Comparison of ENCODE assay signal across 16 mouse cellular contexts in the genomic region with DNA sequence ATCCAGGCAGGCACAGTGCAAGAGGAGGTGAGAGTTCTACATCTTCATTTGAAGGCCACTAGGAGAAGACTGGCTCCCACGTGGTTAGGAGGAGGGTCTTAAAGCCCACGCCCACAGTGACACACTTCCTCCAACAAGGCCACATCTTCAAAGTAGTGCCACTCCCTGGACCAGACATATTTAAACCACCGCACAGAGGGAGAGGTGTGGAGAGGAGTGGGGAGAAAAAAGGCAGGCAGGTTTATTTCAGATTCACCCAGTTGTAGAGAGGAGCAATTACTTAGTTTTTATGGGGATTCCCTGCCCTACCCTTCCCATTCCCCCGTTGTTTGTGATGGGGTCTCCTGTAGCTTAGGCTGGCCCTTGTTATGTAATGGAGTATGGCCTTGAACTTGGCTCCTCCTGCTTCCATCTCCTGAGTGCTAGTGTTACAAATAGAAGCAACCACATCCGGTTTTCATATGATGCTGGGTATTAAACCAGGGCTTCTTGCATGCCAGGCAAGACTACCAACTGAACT. TPM values are rescaled to one million over a fixed set of nuclear protein-coding genes. Genes with fewer than 3 reads are reported as not detected.
A peak's percentile ranks its signal among the peaks of the same experiment; 100 is the strongest.
DNase-seq lines count a peak whose midpoint lies in the region; ATAC-seq and TF ChIP-seq lines count a peak whose summit lies in the region.
"Had no signal": no experiment of that assay in that cellular context is flagged by ENCODE, and none has a peak within 500 bp of the region (broad histone marks: within the 10 kb centered on the region; RNA-seq: fewer than 3 reads in every experiment).

No protein-coding gene starts in this region.

- no peak overlapping the region for H3K9ac ChIP-seq in heart, embryonic 14.5 days (ENCODE audit: low read length)
- no peak overlapping the region for H3K9ac ChIP-seq in midbrain, embryonic 14.5 days (replicated peaks; ENCODE audit: low read length)
- H3K9ac ChIP-seq: forebrain, embryonic 13.5 days; limb, embryonic 12.5 days; lung, embryonic 14.5 days had no signal

- no peak for TF ChIP-seq CTCF in G1E (IDR thresholded peaks at IDR 0.05; ENCODE audit: low read depth, low read length)
- no peak for TF ChIP-seq CTCF in layer of hippocampus, adult 2 months (conservative IDR thresholded peaks at IDR 0.05)

- H3K27me3 ChIP-seq in heart, embryonic 14.5 days (ENCODE audit: control insufficient read depth, insufficient read depth, low read length) = no peaks in the 10 kb centered on the region
- no peaks in the 10 kb centered on the region for H3K27me3 ChIP-seq in G1E (ENCODE audit: insufficient read depth, low read length)
- H3K27me3 ChIP-seq in midbrain, embryonic 14.5 days (ENCODE audit: control insufficient read depth, insufficient read depth, low read length) = no peaks in the 10 kb centered on the region
- H3K27me3 ChIP-seq: forebrain, embryonic 13.5 days; limb, embryonic 12.5 days had no signal

- H3K27ac ChIP-seq in heart, embryonic 14.5 days (replicated peaks in 1 of 2; ENCODE audit: control insufficient read depth in 1 of 2, insufficient read depth in 1 of 2, low read depth in 2 of 2, low read length in 2 of 2) = peak overlapping the region; percentile 66 to 95; a peak in 3 of 4 replicates
- H3K27ac ChIP-seq in layer of hippocampus, adult 2 months = no peak overlapping the region
- no peak overlapping the region for H3K27ac ChIP-seq in midbrain, embryonic 14.5 days (replicated peaks; ENCODE audit: low read depth, low read length)
- H3K27ac ChIP-seq: forebrain, embryonic 13.5 days; limb, embryonic 12.5 days had no signal

- no peak for ATAC-seq in heart, embryonic 14.5 days (ENCODE audit: insufficient number of reproducible peaks, insufficient read depth, low FRiP score, low read depth)
- ATAC-seq in G1E (ENCODE audit: extremely low read depth, insufficient number of reproducible peaks, low FRiP score, poor library complexity, severe bottlenecking) = no peak
- peak; percentile 11; the same call in 1 of the 2 replicates for ATAC-seq in megakaryocyte, adult 5-6 weeks (ENCODE audit: poor library complexity, severe bottlenecking)
- no peak for ATAC-seq in midbrain, embryonic 14.5 days (ENCODE audit: low FRiP score, low TSS enrichment)
- ATAC-seq: forebrain, embryonic 13.5 days; hindbrain, embryonic 16.5 days had no signal

- H3K4me1 ChIP-seq in heart, embryonic 14.5 days (ENCODE audit: control insufficient read depth in 2 of 2, insufficient read depth in 2 of 2, low read length in 2 of 2) = peaks cover 26 to 48% of the 10 kb centered on the region in 2 experiments
- H3K4me1 ChIP-seq in G1E (ENCODE audit: insufficient read depth, low read depth, low read length) = peaks cover 66% of the 10 kb centered on the region
- peaks cover 20% of the 10 kb centered on the region for H3K4me1 ChIP-seq in midbrain, embryonic 14.5 days (ENCODE audit: control insufficient read depth, insufficient read depth, low read length)

- H3K4me2 ChIP-seq in heart, embryonic 14.5 days (ENCODE audit: low read length) = no peak overlapping the region
- no peak overlapping the region for H3K4me2 ChIP-seq in midbrain, embryonic 14.5 days (ENCODE audit: low read length)
- H3K4me2 ChIP-seq: forebrain, embryonic 13.5 days; limb, embryonic 12.5 days; lung, embryonic 14.5 days had no signal

- H3K4me3 ChIP-seq in heart, embryonic 14.5 days (ENCODE audit: control insufficient read depth in 1 of 2, insufficient read depth in 1 of 2, low read depth in 1 of 2, low read length in 2 of 2) = no peak overlapping the region
- H3K4me3 ChIP-seq in G1E (ENCODE audit: low read depth, low read length) = peak overlapping the region; percentile 18; the same call in 1 of the 2 replicates
- no peak overlapping the region for H3K4me3 ChIP-seq in layer of hippocampus, adult 2 months
- H3K4me3 ChIP-seq in midbrain, embryonic 14.5 days (replicated peaks; ENCODE audit: low read depth, low read length) = no peak overlapping the region
- H3K4me3 ChIP-seq: forebrain, embryonic 13.5 days; limb, embryonic 12.5 days had no signal

- WGBS in heart, embryonic 14.5 days = 75% methylated on average over 5 of the region's 5 CpGs
- WGBS in midbrain, embryonic 14.5 days = 77% methylated on average over 5 of the region's 5 CpGs

- DNase-seq in heart, postnatal 14 days = no peak
- peak; percentile 27 for DNase-seq in A20 (ENCODE audit: low read depth, low spot score)
- no peak for DNase-seq in G1E (ENCODE audit: low spot score)
- DNase-seq in layer of hippocampus, adult 2 months (ENCODE audit: low spot score in 2 of 2) = no peak
- DNase-seq in left cerebral cortex, adult 11 months (ENCODE audit: low spot score) = no peak
- DNase-seq in midbrain, embryonic 14.5 days = no peak
- DNase-seq: cerebellum, postnatal 36 days; gastrocnemius, postnatal 25 days; right cerebral cortex, postnatal 25 days had no signal

- no peaks in the 10 kb centered on the region for H3K9me3 ChIP-seq in heart, embryonic 14.5 days (ENCODE audit: control insufficient read depth, low read length)
- H3K9me3 ChIP-seq in G1E (replicated peaks) = no peaks in the 10 kb centered on the region
- H3K9me3 ChIP-seq in midbrain, embryonic 14.5 days (ENCODE audit: control insufficient read depth, low read length) = no peaks in the 10 kb centered on the region
- H3K9me3 ChIP-seq: forebrain, embryonic 13.5 days; limb, embryonic 12.5 days had no signal

- intact Hi-C loops in heart, postnatal 14 days (cut with DNase I) = no loop called here

- peaks cover 3% of the 10 kb centered on the region; the same call in 1 of the 2 replicates for H3K36me3 ChIP-seq in heart, embryonic 14.5 days (ENCODE audit: control insufficient read depth, insufficient read depth, low read length)
- peaks cover 7% of the 10 kb centered on the region for H3K36me3 ChIP-seq in G1E (replicated peaks)
- 0 out of 2 replicates have a peak, but pooled peaks cover 4% of the 10 kb centered on the region for H3K36me3 ChIP-seq in midbrain, embryonic 14.5 days (ENCODE audit: control insufficient read depth, insufficient read depth, low read length)

RNA-seq across cellular contexts. Expression of a gene that starts 3.1 kb away (rescaled TPM):
- polyA plus RNA-seq in heart, embryonic 14.5 days (2014; fragmentation: Nextera tagmentation; extraction: Ambion mirVana) = 31.8 and 32.1 TPM in 2 replicates
- 10 to 100 TPM; 20.6 to 20.8 TPM for total RNA-seq in heart, postnatal 14 days (2021)
- total RNA-seq in G1E (2014; fragmentation: Nextera tagmentation) (29.6 and 34.6 TPM in 2 replicates), G1E (2017) (24.9 and 26.7 TPM in 2 replicates)
- polyA plus RNA-seq in G1E (2012) = 38.7 and 48.6 TPM in 2 replicates
- 48.0 and 57.5 TPM in 2 replicates for total RNA-seq in megakaryocyte, adult 5-6 weeks (2015)
- total RNA-seq in megakaryocyte, adult 5-6 weeks (2017) = 59.9 and 60.7 TPM in 2 replicates
- total RNA-seq in layer of hippocampus, adult 2 months (2021) = 10 to 100 TPM; 18.5 to 19.2 TPM
- 17.0 and 20.5 TPM in 2 replicates for polyA plus RNA-seq in midbrain, embryonic 14.5 days (2014; fragmentation: Nextera tagmentation; extraction: Ambion mirVana)

RNA-seq across cellular contexts. Expression of a gene that starts 17.1 kb away (rescaled TPM):
- 51.1 and 54.0 TPM in 2 replicates for polyA plus RNA-seq in heart, embryonic 14.5 days (2014; fragmentation: Nextera tagmentation; extraction: Ambion mirVana)
- 10 to 100 TPM; 42.8 to 45.3 TPM for total RNA-seq in heart, postnatal 14 days (2021)
- total RNA-seq in G1E (2014; fragmentation: Nextera tagmentation) (12.6 and 13.6 TPM in 2 replicates), G1E (2017) (6.6 and 9.1 TPM in 2 replicates)
- 12.2 and 12.9 TPM in 2 replicates for polyA plus RNA-seq in G1E (2012)
- 9.4 and 14.3 TPM in 2 replicates for total RNA-seq in megakaryocyte, adult 5-6 weeks (2015)
- total RNA-seq in megakaryocyte, adult 5-6 weeks (2017) = 10.9 and 11.3 TPM in 2 replicates
- 10 to 100 TPM; 17.8 to 23.7 TPM for total RNA-seq in layer of hippocampus, adult 2 months (2021)
- 35.5 and 36.1 TPM in 2 replicates for polyA plus RNA-seq in midbrain, embryonic 14.5 days (2014; fragmentation: Nextera tagmentation; extraction: Ambion mirVana)

RNA-seq across cellular contexts. Expression of a gene that starts 17.2 kb away (rescaled TPM):
- 1.8 and 2.3 TPM in 2 replicates for polyA plus RNA-seq in heart, embryonic 14.5 days (2014; fragmentation: Nextera tagmentation; extraction: Ambion mirVana)
- 1 to 10 TPM; 1.6 to 3.0 TPM for total RNA-seq in heart, postnatal 14 days (2021)
- not detected in 2 replicates for total RNA-seq in G1E (2014; fragmentation: Nextera tagmentation)
- total RNA-seq in G1E (2017) = 0.16 and 0.29 TPM in 2 replicates
- 0.12 and 0.14 TPM in 2 replicates for polyA plus RNA-seq in G1E (2012)
- 1.2 and 1.3 TPM in 2 replicates for total RNA-seq in megakaryocyte, adult 5-6 weeks (2015)
- total RNA-seq in megakaryocyte, adult 5-6 weeks (2017) = not detected in 2 replicates
- 1 to 10 TPM; 7.8 to 9.7 TPM for total RNA-seq in layer of hippocampus, adult 2 months (2021)
- polyA plus RNA-seq in midbrain, embryonic 14.5 days (2014; fragmentation: Nextera tagmentation; extraction: Ambion mirVana) = 1.3 and 1.7 TPM in 2 replicates
- total RNA-seq: gastrocnemius, postnatal 25 days; neutrophil, adult 5-6 weeks had no signal

RNA-seq across cellular contexts. Expression of a gene that starts 22.8 kb away (rescaled TPM):
- 11.7 and 12.7 TPM in 2 replicates for polyA plus RNA-seq in heart, embryonic 14.5 days (2014; fragmentation: Nextera tagmentation; extraction: Ambion mirVana)
- 1 to 10 TPM; 9.6 to 9.8 TPM for total RNA-seq in heart, postnatal 14 days (2021)
- 19.0 and 28.5 TPM in 2 replicates for total RNA-seq in G1E (2014; fragmentation: Nextera tagmentation)
- total RNA-seq in G1E (2017) = 31.9 and 34.0 TPM in 2 replicates
- polyA plus RNA-seq in G1E (2012) = 13.7 and 14.0 TPM in 2 replicates
- 9.3 and 12.6 TPM in 2 replicates for total RNA-seq in megakaryocyte, adult 5-6 weeks (2015)
- 22.3 and 26.2 TPM in 2 replicates for total RNA-seq in megakaryocyte, adult 5-6 weeks (2017)
- 10 to 100 TPM; 17.9 to 22.7 TPM for total RNA-seq in layer of hippocampus, adult 2 months (2021)
- polyA plus RNA-seq in midbrain, embryonic 14.5 days (2014; fragmentation: Nextera tagmentation; extraction: Ambion mirVana) = 18.5 and 20.5 TPM in 2 replicates

RNA-seq across cellular contexts. Expression of a gene that starts 46.2 kb away (rescaled TPM):
- polyA plus RNA-seq in heart, embryonic 14.5 days (2014; fragmentation: Nextera tagmentation; extraction: Ambion mirVana) = 220 and 225 TPM in 2 replicates
- 100 to 1,000 TPM; 140 to 155 TPM for total RNA-seq in heart, postnatal 14 days (2021)
- 127 and 140 TPM in 2 replicates for total RNA-seq in G1E (2014; fragmentation: Nextera tagmentation)
- 90.8 and 106 TPM in 2 replicates for total RNA-seq in G1E (2017)
- 156 and 183 TPM in 2 replicates for polyA plus RNA-seq in G1E (2012)
- 161 and 188 TPM in 2 replicates for total RNA-seq in megakaryocyte, adult 5-6 weeks (2015)
- 115 and 135 TPM in 2 replicates for total RNA-seq in megakaryocyte, adult 5-6 weeks (2017)
- total RNA-seq in layer of hippocampus, adult 2 months (2021) = 10 to 100 TPM; 56.8 to 67.2 TPM
- polyA plus RNA-seq in midbrain, embryonic 14.5 days (2014; fragmentation: Nextera tagmentation; extraction: Ambion mirVana) = 34.9 and 63.8 TPM in 2 replicates

Comparison
In these comparisons a context has a peak if more than half of its experiments do, and no peak if none do; other contexts are left out.
1. H3K27ac ChIP-seq: peak in heart, embryonic 14.5 days (2 of 2); none in layer of hippocampus, adult 2 months (single experiment) and midbrain, embryonic 14.5 days (single experiment).